Comparison of ENCODE assay signal across 8 mouse cellular contexts in the genomic region with DNA sequence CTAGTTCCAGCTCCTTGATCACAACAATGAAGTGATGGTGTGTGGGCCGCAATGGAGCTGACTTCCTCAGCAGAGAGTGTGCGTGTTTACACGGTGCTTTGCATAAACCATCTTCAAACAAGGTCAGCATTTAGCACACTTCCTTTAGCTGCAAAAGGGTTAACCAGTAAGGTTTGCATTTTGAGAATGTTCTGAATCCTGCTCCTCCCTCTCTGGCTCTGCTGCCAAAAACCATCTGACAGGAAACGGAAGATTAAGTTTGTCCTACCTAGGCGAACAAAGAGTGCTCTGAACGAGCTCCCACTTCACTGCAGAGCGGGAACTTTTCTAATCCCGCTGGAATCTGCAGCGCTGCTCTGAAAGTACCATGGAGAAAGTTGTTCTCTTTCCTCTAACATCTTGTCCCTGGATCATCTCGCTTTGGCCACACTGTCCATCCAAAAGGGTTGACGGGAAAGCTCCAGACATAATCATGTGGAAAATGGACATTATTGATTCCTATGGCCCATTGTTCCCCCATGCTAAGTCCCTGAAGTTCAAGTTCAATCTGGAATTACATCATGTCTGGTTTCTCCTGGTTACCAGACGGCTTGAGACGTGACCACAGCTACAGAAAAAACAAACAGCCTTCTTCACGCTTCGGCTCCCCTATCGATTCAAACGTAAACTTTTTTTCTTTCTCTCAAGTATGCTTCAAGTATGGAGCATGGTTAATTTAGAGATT.
DNase-seq lines count a peak whose midpoint lies in the region; ATAC-seq and TF ChIP-seq lines count a peak whose summit lies in the region.

No protein-coding gene starts in this region.

- no peaks in the 10 kb centered on the region for H3K9me3 ChIP-seq in limb, embryonic 10.5 days (replicated peaks)
- no peaks in the 10 kb centered on the region for H3K9me3 ChIP-seq in midbrain, embryonic 15.5 days

- H3K4me2 ChIP-seq in midbrain, embryonic 15.5 days = peak overlapping the region; percentile 35

- no peak for TF ChIP-seq CTCF in layer of hippocampus, adult 2 months (conservative IDR thresholded peaks at IDR 0.05)

- H3K27me3 ChIP-seq in limb, embryonic 10.5 days (ENCODE audit: low read depth, poor library complexity, severe bottlenecking) = no peaks in the 10 kb centered on the region
- no peaks in the 10 kb centered on the region for H3K27me3 ChIP-seq in midbrain, embryonic 15.5 days (replicated peaks)

- ATAC-seq in midbrain, embryonic 15.5 days (replicated peaks) = peak; percentile 80
- no peak for ATAC-seq in erythroid progenitor cell, adult 5-6 weeks (replicated peaks; ENCODE audit: low FRiP score, poor library complexity, severe bottlenecking)
- ATAC-seq in cerebellum, adult (ENCODE audit: insufficient number of reproducible peaks, low FRiP score, low TSS enrichment) = no peak

- H3K27ac ChIP-seq in layer of hippocampus, adult 2 months = peak overlapping the region; percentile 72
- H3K27ac ChIP-seq in limb, embryonic 10.5 days = peak overlapping the region; percentile 84
- peak overlapping the region; percentile 65 for H3K27ac ChIP-seq in midbrain, embryonic 15.5 days

- 36% methylated on average over 17 of the region's 17 CpGs for WGBS in limb, embryonic 10.5 days
- WGBS in midbrain, embryonic 15.5 days = 3% methylated on average over 17 of the region's 17 CpGs

- H3K36me3 ChIP-seq in limb, embryonic 10.5 days = peaks cover 14% of the 10 kb centered on the region
- H3K36me3 ChIP-seq in midbrain, embryonic 15.5 days (replicated peaks) = no peaks in the 10 kb centered on the region

- no peak for DNase-seq in layer of hippocampus, adult 2 months (ENCODE audit: low spot score in 2 of 2)
- no peak for DNase-seq in layer of hippocampus, adult 11-12 months (ENCODE audit: low spot score)
- DNase-seq in fibroblast of lung, adult 2 months (ENCODE audit: low read depth) = peak; percentile 66
- peak; percentile 71 for DNase-seq in heart, postnatal 4 days
- DNase-seq in limb, embryonic 10.5 days (ENCODE audit: low spot score) = peak; percentile 44

- peaks cover 66% of the 10 kb centered on the region for H3K4me1 ChIP-seq in limb, embryonic 10.5 days
- H3K4me1 ChIP-seq in midbrain, embryonic 15.5 days = peaks cover 13% of the 10 kb centered on the region; the same call in 1 of the 2 replicates

- peak overlapping the region; percentile 24; the same call in 1 of the 2 replicates for H3K4me3 ChIP-seq in layer of hippocampus, adult 2 months
- H3K4me3 ChIP-seq in limb, embryonic 10.5 days = peak overlapping the region; percentile 14; the same call in 1 of the 2 replicates
- no peak overlapping the region for H3K4me3 ChIP-seq in midbrain, embryonic 15.5 days

- no peak overlapping the region for H3K9ac ChIP-seq in midbrain, embryonic 15.5 days

Comparison
In these comparisons a context has a peak if more than half of its experiments do, and no peak if none do; other contexts are left out.
1. DNase-seq: peak in fibroblast of lung, adult 2 months (single experiment), heart, postnatal 4 days (single experiment) and limb, embryonic 10.5 days (single experiment); none in layer of hippocampus, adult 2 months (0 of 2) and layer of hippocampus, adult 11-12 months (single experiment).
2. Peak in every context shown above with its lines, with median percentiles within 50 percentile points of each other: H3K27ac ChIP-seq.